Mouse (Mus musculus) liver, embryonic 14.5 days (tissue): Measurements from ENCODE around the gene Adgra1. TPM values are rescaled to one million over a fixed set of nuclear protein-coding genes. Genes with fewer than 3 reads are reported as not detected.

Experiments
- ATAC-seq: fragments of 200-750 bp; cut with Nextera tagmentation; 2 replicates; pipeline ENCODE4 v1.8.0; 2017; ENCODE audit warnings: moderate number of reproducible peaks, mild to moderate bottlenecking, moderate library complexity; ENCODE audit not compliant: insufficient read depth
- DNase-seq, 3 experiments: peaks; one replicate each; pipeline ENCODE4 v3.0.0-alpha.2; 2012 to 2013; ENCODE audit warnings: low read depth in 3 of 3, low spot score in 3 of 3
- H3K27ac ChIP-seq: fragments of 300-500 bp; sonication (generic); 2 replicates; pipeline ENCODE4 v1.5.1; 2014; ENCODE audit warnings: moderate library complexity, mild to moderate bottlenecking, control low read depth, inconsistent platforms
- H3K27me3 ChIP-seq: fragments of 300-500 bp; sonication (generic); 2 replicates; pipeline ENCODE4 v1.6.1; 2014; ENCODE audit warnings: mild to moderate bottlenecking, low read length, moderate library complexity; ENCODE audit not compliant: control insufficient read depth, insufficient read depth
- H3K36me3 ChIP-seq: fragments of 300-500 bp; sonication (generic); replicated peaks from 2 replicates; pipeline ENCODE4 v1.6.1; 2014; ENCODE audit warnings: low read depth; ENCODE audit not compliant: control insufficient read depth, insufficient read depth
- H3K4me1 ChIP-seq, 2 experiments: fragments of 200-500 bp in 1 of 2; fragments of 300-500 bp in 1 of 2; sonication (generic) in 1 of 2; replicated peaks; 2 replicates each; pipeline ENCODE4 v1.6.1; 2012 to 2014; ENCODE audit warnings: antibody characterized with exemption in 1 of 2, inconsistent platforms in 1 of 2, low read length in 1 of 2; ENCODE audit not compliant: control insufficient read depth in 2 of 2, insufficient read depth in 2 of 2
- H3K4me2 ChIP-seq: fragments of 300-500 bp; sonication (generic); 2 replicates; pipeline ENCODE4 v1.6.1; 2014; ENCODE audit warnings: low read depth, mild to moderate bottlenecking, control low read depth, moderate library complexity
- H3K4me3 ChIP-seq, 2 experiments: fragments of 200-500 bp in 1 of 2; fragments of 300-500 bp in 1 of 2; sonication (generic) in 1 of 2; 2 replicates each; pipeline ENCODE4 v1.5.1; 2012 to 2014; ENCODE audit warnings: low read depth in 2 of 2, low read length in 2 of 2, mild to moderate bottlenecking in 2 of 2, control low read depth in 1 of 2, inconsistent platforms in 1 of 2, moderate library complexity in 1 of 2; ENCODE audit not compliant: insufficient read depth in 1 of 2
- H3K9ac ChIP-seq: fragments of 300-500 bp; sonication (generic); replicated peaks from 2 replicates; pipeline ENCODE4 v1.6.1; 2014; ENCODE audit warnings: mild to moderate bottlenecking, control low read depth, moderate library complexity
- H3K9me3 ChIP-seq: fragments of 300-500 bp; sonication (generic); 2 replicates; pipeline ENCODE4 v1.6.1; 2016; ENCODE audit warnings: low read length, mixed read lengths; ENCODE audit not compliant: control insufficient read depth
- CTCF ChIP-seq: IDR thresholded peaks from 2 replicates; pipeline ENCODE4 v1.5.1; 2016; ENCODE audit warnings: antibody characterized with exemption, low read depth, control low read depth
- EP300 ChIP-seq: IDR thresholded peaks from 2 replicates; pipeline ENCODE4 v1.6.1; 2016; ENCODE audit warnings: antibody characterized with exemption, low read depth
- WGBS: fragments of 180-500 bp; shearing (Covaris S2); extraction: QIAGEN DNeasy Blood & Tissue Kit; methylation state at CpG from one replicate; pipeline ENCODE4 v1.1.7; 2014; ENCODE audit not compliant: insufficient replicate concordance; 5-methylcytosine and 5-hydroxymethylcytosine counted together
- polyA plus RNA-seq, 2 experiments: library from polyadenylated mRNA; depleted of rRNA in 1 of 2; stranded (reverse) in 1 of 2; unstranded in 1 of 2; fragments of >200 nt; fragmentation: Nextera tagmentation in 1 of 2; extraction: Ambion mirVana in 1 of 2; gene quantifications; 2 replicates each; pipeline versions ENCODE4 v1.2.1 to v1.2.3; 2012 to 2014

Adgra1 gene
- polyA plus RNA-seq, 2 experiments: not detected

GRCm38 (mm10) chr7:139835140-139836131, 1.5 kb downstream of the Adgra1 start:
- DNase-seq: no peak

GRCm38 (mm10) chr7:139840443-139841168, 6.6 kb downstream of the Adgra1 start:
- H3K9me3 ChIP-seq: no peaks in the 10 kb centered on the region
- no peak overlapping the region for H3K4me2 ChIP-seq
- H3K4me1 ChIP-seq: no peaks in the 10 kb centered on the region
- ATAC-seq (no peak), DNase-seq (no peak)
- H3K36me3 ChIP-seq: no peaks in the 10 kb centered on the region
- TF ChIP-seq CTCF (no peak), EP300 (no peak)
- no peak overlapping the region for H3K27ac ChIP-seq
- no peaks in the 10 kb centered on the region for H3K27me3 ChIP-seq
- H3K4me3 ChIP-seq: no peak overlapping the region
- WGBS: 58% methylated on average over 11 of the region's 11 CpGs
- no peak overlapping the region for H3K9ac ChIP-seq

More at GRCm38 (mm10) chr7:139835140-139836131, 1.5 kb downstream of the Adgra1 start:
- ATAC-seq: no peak
- Histone ChIP-seq H3K9me3 (no peaks in the 10 kb centered on the region), H3K4me2 (no peak overlapping the region), H3K36me3 (no peaks in the 10 kb centered on the region), H3K9ac (no peak overlapping the region), H3K27me3 (peaks cover 7% of the 10 kb centered on the region), H3K27ac (no peak overlapping the region), H3K4me1 (no peaks in the 10 kb centered on the region), H3K4me3 (no peak overlapping the region)
- TF ChIP-seq EP300 (no peak), CTCF (no peak)
- WGBS: 55% methylated on average over 15 of the region's 15 CpGs

- DNase-seq (no peak), ATAC-seq (no peak)
- Histone ChIP-seq H3K4me1 (no peaks in the 10 kb centered on the region), H3K27ac (no peak overlapping the region), H3K36me3 (no peaks in the 10 kb centered on the region), H3K4me3 (no peak overlapping the region), H3K9me3 (no peaks in the 10 kb centered on the region), H3K4me2 (no peak overlapping the region), H3K27me3 (no peaks in the 10 kb centered on the region), H3K9ac (no peak overlapping the region)
- TF ChIP-seq CTCF: no peak
- TF ChIP-seq EP300: no peak
- 53% methylated on average over 6 of the region's 6 CpGs for WGBS
These were observed 8.4 kb downstream of the Adgra1 start for GRCm38 (mm10) chr7:139842397-139842796.

- Histone ChIP-seq H3K36me3 (no peaks in the 10 kb centered on the region), H3K9me3 (no peaks in the 10 kb centered on the region), H3K4me3 (no peak overlapping the region), H3K27me3 (no peaks in the 10 kb centered on the region), H3K27ac (no peak overlapping the region), H3K4me1 (no peaks in the 10 kb centered on the region), H3K4me2 (no peak overlapping the region), H3K9ac (no peak overlapping the region)
- DNase-seq: no peak
- WGBS: 42% methylated on average over 5 of the region's 5 CpGs
- no peak for ATAC-seq
- TF ChIP-seq EP300: no peak
- no peak for TF ChIP-seq CTCF
These were observed 9.2 kb downstream of the Adgra1 start for GRCm38 (mm10) chr7:139843140-139843539.

- no peak for TF ChIP-seq CTCF
- no peak for TF ChIP-seq EP300
- no peak overlapping the region for H3K4me2 ChIP-seq
- no peak for DNase-seq
- no peaks in the 10 kb centered on the region for H3K4me1 ChIP-seq
- WGBS: 7% methylated on average over 5 of the region's 5 CpGs
- no peaks in the 10 kb centered on the region for H3K36me3 ChIP-seq
- ATAC-seq: no peak
- no peak overlapping the region for H3K4me3 ChIP-seq
- H3K9ac ChIP-seq: no peak overlapping the region
- H3K27me3 ChIP-seq: no peaks in the 10 kb centered on the region
- no peak overlapping the region for H3K27ac ChIP-seq
- no peaks in the 10 kb centered on the region for H3K9me3 ChIP-seq
These were observed 9.8 kb downstream of the Adgra1 start for GRCm38 (mm10) chr7:139843776-139844175.
